Mouse (Mus musculus) myocyte (in vitro differentiated cells): ENCODE data around the gene Slc38a10. TPM values are rescaled to one million over a fixed set of nuclear protein-coding genes. Genes with fewer than 3 reads are reported as not detected.

Experiments
- H3K27me3 ChIP-seq: one replicate; pipeline ENCODE4 v1.6.1; 2011; ENCODE audit not compliant: control insufficient read depth, insufficient read depth, insufficient read length
- H3K36me3 ChIP-seq: one replicate; pipeline ENCODE4 v1.6.1; 2011; ENCODE audit not compliant: control insufficient read depth, insufficient read depth
- H3K4me2 ChIP-seq: one replicate; pipeline ENCODE4 v1.6.1; 2011; ENCODE audit warnings: low read depth, control low read depth
- H3K4me3 ChIP-seq: one replicate; pipeline ENCODE4 v1.5.1; 2011; ENCODE audit warnings: mild to moderate bottlenecking, control low read depth, moderate library complexity
- H3K79me2 ChIP-seq: one replicate; pipeline ENCODE4 v1.6.1; 2011; ENCODE audit not compliant: control insufficient read depth, insufficient read depth
- H3ac ChIP-seq: one replicate; pipeline ENCODE4 v1.6.1; 2011; ENCODE audit not compliant: control insufficient read depth, insufficient read length
- CEBPB ChIP-seq: IDR thresholded peaks from 2 replicates; pipeline ENCODE4 v1.6.1; 2011; ENCODE audit warnings: mild to moderate bottlenecking, moderate library complexity; ENCODE audit not compliant: poor library complexity, insufficient read depth, severe bottlenecking
- E2F4 ChIP-seq: IDR thresholded peaks from one replicate; pipeline ENCODE4 v1.6.1; 2011; ENCODE audit warnings: mild to moderate bottlenecking, control low read depth, moderate library complexity; ENCODE audit not compliant: insufficient read depth
- MAX ChIP-seq: IDR thresholded peaks from one replicate; pipeline ENCODE4 v1.6.1; 2011; ENCODE audit warnings: low read depth, mild to moderate bottlenecking, control low read depth
- MYOD1 ChIP-seq, 3 experiments: IDR thresholded peaks; one replicate each; pipeline ENCODE4 v1.6.1; 2011; ENCODE audit warnings: control low read depth in 2 of 3, low read depth in 2 of 3, mild to moderate bottlenecking in 2 of 3, moderate library complexity in 1 of 3; ENCODE audit not compliant: insufficient read length in 2 of 3, control insufficient read depth in 1 of 3
- MYOG ChIP-seq, 3 experiments: IDR thresholded peaks; one replicate each; pipeline ENCODE4 v1.6.1; 2011; ENCODE audit warnings: control low read depth in 2 of 3, low read depth in 2 of 3, mild to moderate bottlenecking in 2 of 3; ENCODE audit not compliant: insufficient read length in 2 of 3, control insufficient read depth in 1 of 3, insufficient read depth in 1 of 3
- POLR2A ChIP-seq: IDR thresholded peaks from one replicate; pipeline ENCODE4 v1.6.1; 2011; ENCODE audit warnings: low read depth, mild to moderate bottlenecking, control low read depth, moderate library complexity; ENCODE audit not compliant: insufficient read length
- POLR2AphosphoS2 ChIP-seq: IDR thresholded peaks from one replicate; pipeline ENCODE4 v1.6.1; 2011; ENCODE audit warnings: low read depth, control low read depth; ENCODE audit not compliant: insufficient read length
- REST ChIP-seq: IDR thresholded peaks from one replicate; pipeline ENCODE4 v1.6.1; 2011; ENCODE audit warnings: mild to moderate bottlenecking, control low read depth, moderate library complexity; ENCODE audit not compliant: insufficient read depth, insufficient read length
- SRF ChIP-seq: IDR thresholded peaks from one replicate; pipeline ENCODE4 v1.6.1; 2011; ENCODE audit warnings: low read depth; ENCODE audit not compliant: control insufficient read depth, insufficient read length
- TCF12 ChIP-seq: IDR thresholded peaks from one replicate; pipeline ENCODE4 v1.6.1; 2011; ENCODE audit warnings: mild to moderate bottlenecking, control low read depth; ENCODE audit not compliant: poor library complexity, insufficient read depth, severe bottlenecking
- TCF3 ChIP-seq: IDR thresholded peaks from one replicate; pipeline ENCODE4 v1.6.1; 2011; ENCODE audit warnings: low read depth, control low read depth; ENCODE audit not compliant: insufficient read length
- USF1 ChIP-seq: IDR thresholded peaks from one replicate; pipeline ENCODE4 v1.6.1; 2011; ENCODE audit warnings: low read depth, mild to moderate bottlenecking, control low read depth, moderate library complexity
- polyA plus RNA-seq: library from polyadenylated mRNA; unstranded; fragments of >200 nt; fragmentation: generic; extraction: Trizol; gene quantifications from one replicate; pipeline ENCODE4 v1.2.1, GENCODE M21; 2012; ENCODE audit warnings: missing spikeins

Gene Slc38a10
- polyA plus RNA-seq, 1 experiment: 97.9 TPM

GRCm38 (mm10) chr11:120137625-120138004 lies 13.5 kb downstream of the Slc38a10 start:
- Histone ChIP-seq H3K79me2 (peaks cover 3% of the 10 kb centered on the region), H3K4me2 (no peak overlapping the region), H3K36me3 (peaks cover 3% of the 10 kb centered on the region), H3ac (no peak overlapping the region), H3K27me3 (no peaks in the 10 kb centered on the region), H3K4me3 (no peak overlapping the region)
- TF ChIP-seq MAX (no peak), MYOD1 (IDR thresholded peaks at IDR 0.05; ENCODE audit: control insufficient read depth in 1 of 3, insufficient read length in 2 of 3, low read depth in 2 of 3) (no peak), SRF (no peak), REST (no peak), TCF12 (no peak), MYOG (IDR thresholded peaks at IDR 0.05; ENCODE audit: control insufficient read depth in 1 of 3, insufficient read depth in 1 of 3, insufficient read length in 2 of 3, low read depth in 2 of 3) (no peak), TCF3 (no peak), CEBPB (no peak), POLR2AphosphoS2 (no peak), USF1 (no peak), POLR2A (no peak), E2F4 (no peak)

GRCm38 (mm10) chr11:120136796-120137624 lies 14.1 kb downstream of the Slc38a10 start:
- TF ChIP-seq TCF12 (no peak), REST (no peak), MYOG (IDR thresholded peaks at IDR 0.05; ENCODE audit: control insufficient read depth in 1 of 3, insufficient read depth in 1 of 3, insufficient read length in 2 of 3, low read depth in 2 of 3) (no peak), MYOD1 (IDR thresholded peaks at IDR 0.05; ENCODE audit: control insufficient read depth in 1 of 3, insufficient read length in 2 of 3, low read depth in 2 of 3) (no peak), POLR2AphosphoS2 (no peak), SRF (no peak), USF1 (no peak), POLR2A (no peak), CEBPB (no peak), TCF3 (no peak), E2F4 (no peak), MAX (no peak)
- peaks cover 3% of the 10 kb centered on the region for H3K79me2 ChIP-seq
- no peak overlapping the region for H3K4me2 ChIP-seq
- no peak overlapping the region for H3ac ChIP-seq
- peaks cover 3% of the 10 kb centered on the region for H3K36me3 ChIP-seq
- H3K4me3 ChIP-seq: no peak overlapping the region
- no peaks in the 10 kb centered on the region for H3K27me3 ChIP-seq

- Histone ChIP-seq H3ac (no peak overlapping the region), H3K36me3 (peaks cover 10% of the 10 kb centered on the region), H3K27me3 (no peaks in the 10 kb centered on the region), H3K4me2 (no peak overlapping the region), H3K4me3 (no peak overlapping the region), H3K79me2 (peaks cover 3% of the 10 kb centered on the region)
- TF ChIP-seq TCF3: no peak
- TF ChIP-seq REST: no peak
- TF ChIP-seq MYOG (IDR thresholded peaks at IDR 0.05; ENCODE audit: control insufficient read depth in 1 of 3, insufficient read depth in 1 of 3, insufficient read length in 2 of 3, low read depth in 2 of 3): peak in 1 of 3 experiments; percentile 62
- no peak for TF ChIP-seq CEBPB
- TF ChIP-seq POLR2A: no peak
- TF ChIP-seq E2F4: no peak
- TF ChIP-seq MAX: no peak
- peak in 2 of 3 experiments; percentile 32 to 85 for TF ChIP-seq MYOD1 (IDR thresholded peaks at IDR 0.05; ENCODE audit: control insufficient read depth in 1 of 3, insufficient read length in 2 of 3, low read depth in 2 of 3)
These were observed 15.0 kb downstream of the Slc38a10 start for GRCm38 (mm10) chr11:120136195-120136594.

- no peak overlapping the region for H3K4me3 ChIP-seq
- H3ac ChIP-seq: no peak overlapping the region
- no peaks in the 10 kb centered on the region for H3K27me3 ChIP-seq
- peaks cover 13% of the 10 kb centered on the region for H3K36me3 ChIP-seq
- TF ChIP-seq TCF12 (no peak), MAX (no peak), USF1 (no peak), MYOD1 (IDR thresholded peaks at IDR 0.05; ENCODE audit: control insufficient read depth in 1 of 3, insufficient read length in 2 of 3, low read depth in 2 of 3) (no peak), POLR2AphosphoS2 (no peak), POLR2A (no peak), SRF (no peak), TCF3 (no peak), MYOG (IDR thresholded peaks at IDR 0.05; ENCODE audit: control insufficient read depth in 1 of 3, insufficient read depth in 1 of 3, insufficient read length in 2 of 3, low read depth in 2 of 3) (no peak)
- H3K4me2 ChIP-seq: no peak overlapping the region
- peaks cover 3% of the 10 kb centered on the region for H3K79me2 ChIP-seq
These were observed 16.2 kb downstream of the Slc38a10 start for GRCm38 (mm10) chr11:120134847-120135530.
